Mouse (Mus musculus): ENCODE measurements at regions not wholly inside any gene's neighbourhood (a gene's known extent, or its start where the extent isn't known, plus 50 kb on each side); places are given as distances from the start of the nearest gene placed in this dataset.

- Histone ChIP-seq H3K4me3 (ENCODE audit: control insufficient read depth in 1 of 2, insufficient read depth in 1 of 2, low read depth in 2 of 2, low read length in 2 of 2) (no peak overlapping the region), H3K36me3 (ENCODE audit: control insufficient read depth in 1 of 2, insufficient read depth in 2 of 2, low read length in 2 of 2) (no peaks in the 10 kb centered on the region), H3K4me1 (ENCODE audit: control insufficient read depth in 1 of 2, insufficient read depth in 2 of 2, low read length in 2 of 2) (no peaks in the 10 kb centered on the region), H3K27me3 (ENCODE audit: control insufficient read depth in 1 of 2, insufficient read depth in 2 of 2, low read length in 2 of 2) (no peaks in the 10 kb centered on the region), H3K9ac (ENCODE audit: control insufficient read depth, low read depth, low read length, poor library complexity, severe bottlenecking) (no peak overlapping the region), H3K79me2 (ENCODE audit: control insufficient read depth, insufficient read depth, low read length, poor library complexity) (no peaks in the 10 kb centered on the region), H3K9me3 (replicated peaks; ENCODE audit: insufficient read depth, low read length) (no peaks in the 10 kb centered on the region), H3K27ac (ENCODE audit: control insufficient read depth, low read depth, low read length) (no peak overlapping the region)
- no peak for DNase-seq (ENCODE audit: low read depth, low spot score)
- TF ChIP-seq JUND (IDR thresholded peaks at IDR 0.05; ENCODE audit: low read depth, low read length) (no peak), HCFC1 (IDR thresholded peaks at IDR 0.05; ENCODE audit: low read depth, low read length) (no peak), ZMIZ1 (IDR thresholded peaks at IDR 0.05; ENCODE audit: low read depth, low read length) (no peak), ZKSCAN1 (IDR thresholded peaks at IDR 0.05; ENCODE audit: low read depth, low read length) (no peak)
Measured at GRCm38 (mm10) chr8:24346390-24347113, 379.1 kb downstream of the Adam3 start.

GRCm38 (mm10) chr8:24338694-24339093 lies 387.0 kb downstream of the Adam3 start:
- no peaks in the 10 kb centered on the region for H3K79me2 ChIP-seq (ENCODE audit: control insufficient read depth, insufficient read depth, low read length, poor library complexity)
- H3K27ac ChIP-seq (ENCODE audit: control insufficient read depth, low read depth, low read length) = no peak overlapping the region
- DNase-seq (ENCODE audit: low read depth, low spot score) = no peak
- no peak for TF ChIP-seq MAZ (IDR thresholded peaks at IDR 0.05; ENCODE audit: low read depth, low read length)
- no peak for TF ChIP-seq CHD1 (IDR thresholded peaks at IDR 0.05; ENCODE audit: low read depth, low read length)
- TF ChIP-seq HCFC1 (IDR thresholded peaks at IDR 0.05; ENCODE audit: low read depth, low read length) = no peak
- no peak for TF ChIP-seq UBTF (IDR thresholded peaks at IDR 0.05; ENCODE audit: borderline replicate concordance, insufficient read depth, low read depth, low read length)
- TF ChIP-seq TAL1 (IDR thresholded peaks at IDR 0.05; ENCODE audit: low read length) = no peak
- TF ChIP-seq MAFK (IDR thresholded peaks at IDR 0.05; ENCODE audit: borderline replicate concordance, low read depth, low read length) = no peak
- no peak for TF ChIP-seq BHLHE40 (IDR thresholded peaks at IDR 0.05; ENCODE audit: borderline replicate concordance, low read depth, low read length)
- no peak for TF ChIP-seq TBP (IDR thresholded peaks at IDR 0.05; ENCODE audit: low read depth, low read length)
- no peak for TF ChIP-seq RCOR1 (IDR thresholded peaks at IDR 0.05; ENCODE audit: low read depth, low read length)
- TF ChIP-seq MEF2A (IDR thresholded peaks at IDR 0.05; ENCODE audit: extremely low read depth, insufficient replicate concordance, low read depth, low read length, poor library complexity, severe bottlenecking) = no peak
- no peak for TF ChIP-seq GABPA (IDR thresholded peaks at IDR 0.05; ENCODE audit: low read depth, low read length)
- no peak for TF ChIP-seq POLR2AphosphoS2 (IDR thresholded peaks at IDR 0.05; ENCODE audit: low read length)
- TF ChIP-seq USF1 (IDR thresholded peaks at IDR 0.05; ENCODE audit: low read depth, low read length) = no peak
- no peak for TF ChIP-seq ZNF384 (IDR thresholded peaks at IDR 0.05; ENCODE audit: low read depth, low read length)
- no peak for TF ChIP-seq MXI1 (IDR thresholded peaks at IDR 0.05; ENCODE audit: low read depth, low read length)
- TF ChIP-seq CTCF (IDR thresholded peaks at IDR 0.05 in 2 of 3, conservative IDR thresholded peaks at IDR 0.05 in 1 of 3; ENCODE audit: control insufficient read depth in 1 of 3, insufficient read depth in 1 of 3, low read depth in 2 of 3, low read length in 3 of 3, poor library complexity in 1 of 3, severe bottlenecking in 1 of 3) = no peak
- H3K27me3 ChIP-seq (ENCODE audit: control insufficient read depth in 1 of 2, insufficient read depth in 2 of 2, low read length in 2 of 2) = no peaks in the 10 kb centered on the region
- H3K9me3 ChIP-seq (replicated peaks; ENCODE audit: insufficient read depth, low read length) = no peaks in the 10 kb centered on the region
- no peak overlapping the region for H3K4me3 ChIP-seq (ENCODE audit: control insufficient read depth in 1 of 2, insufficient read depth in 1 of 2, low read depth in 2 of 2, low read length in 2 of 2)
- H3K4me1 ChIP-seq (ENCODE audit: control insufficient read depth in 1 of 2, insufficient read depth in 2 of 2, low read length in 2 of 2) = no peaks in the 10 kb centered on the region
- H3K36me3 ChIP-seq (ENCODE audit: control insufficient read depth in 1 of 2, insufficient read depth in 2 of 2, low read length in 2 of 2) = no peaks in the 10 kb centered on the region
- no peak overlapping the region for H3K9ac ChIP-seq (ENCODE audit: control insufficient read depth, low read depth, low read length, poor library complexity, severe bottlenecking)
